Mouse (Mus musculus): ENCODE results near the gene Ugt1a8. TPM values are rescaled to one million over a fixed set of nuclear protein-coding genes. Genes with fewer than 3 reads are reported as not detected.

The Ugt1a8 gene
- not detected for polyA plus RNA-seq (2012; fragmentation: generic; extraction: Trizol)

DNA sequence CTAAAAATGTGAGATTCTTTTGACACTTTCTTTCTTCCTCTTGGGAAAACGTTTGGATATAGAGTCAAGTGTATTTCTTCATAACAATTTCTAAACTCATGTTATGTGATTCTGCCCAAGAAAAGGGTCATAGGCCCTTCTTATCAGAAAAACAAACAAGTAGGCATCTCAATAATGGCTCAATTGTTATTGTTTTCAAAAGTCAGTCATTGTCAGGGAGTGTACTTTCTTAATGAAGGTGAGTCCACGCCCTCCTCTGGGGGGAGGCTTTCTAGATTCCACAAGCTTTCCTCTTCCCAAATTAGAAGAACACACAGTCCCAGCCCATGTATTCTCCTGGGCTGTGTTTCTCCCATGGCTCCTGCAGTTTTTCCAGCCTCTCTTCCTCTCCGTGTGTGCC, at the start of gene Ugt1a8:
Ugt1a8 (plus strand) TSS at position 301 of the 400 bp plus-strand sequence.

DNA sequence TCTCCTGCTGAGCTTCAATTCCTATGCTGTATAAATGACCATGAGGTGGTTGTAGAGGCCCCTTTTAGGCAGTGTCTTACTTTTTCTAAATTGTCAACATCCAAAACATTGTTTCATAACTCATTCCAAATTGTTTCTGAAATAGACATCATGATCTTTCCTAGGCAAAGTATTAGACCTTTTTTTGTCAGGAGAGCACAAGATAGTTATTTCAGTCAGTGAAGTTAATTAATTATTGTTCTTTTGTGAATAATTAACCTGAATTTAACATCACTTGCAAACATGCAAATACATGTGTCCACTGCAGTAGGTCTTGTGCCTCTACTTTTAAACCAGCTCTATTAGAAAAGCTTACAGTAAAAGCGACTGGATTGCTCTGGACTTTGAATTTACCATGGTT, 32.5 kb upstream of the Ugt1a8 start, which contains the start of gene Ugt1a10:
Ugt1a10 (plus strand) TSS at position 301 of the 400 bp plus-strand sequence.

DNA sequence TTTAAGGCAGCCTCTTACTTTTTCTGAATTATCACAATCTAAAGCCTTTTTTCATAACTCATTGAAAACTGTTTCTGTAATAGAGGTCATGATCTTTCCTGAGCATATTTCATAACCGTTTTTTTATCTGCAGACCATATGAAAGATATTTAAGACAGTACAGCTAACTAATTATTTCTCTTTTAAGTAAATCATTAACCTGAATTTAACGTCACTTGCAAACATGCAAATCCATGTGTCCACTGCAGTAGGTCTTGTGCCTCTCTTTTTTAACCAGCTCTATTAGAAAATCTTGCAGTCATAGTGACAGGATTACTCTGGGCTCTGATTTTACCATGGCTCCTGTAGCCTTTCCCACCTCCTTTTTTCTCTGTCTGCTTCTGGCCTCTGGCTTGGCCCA, 17.1 kb upstream of the Ugt1a8 start, which contains the start of gene Ugt1a9:
Ugt1a9 (plus strand) TSS at position 306 of the 400 bp plus-strand sequence.

DNA sequence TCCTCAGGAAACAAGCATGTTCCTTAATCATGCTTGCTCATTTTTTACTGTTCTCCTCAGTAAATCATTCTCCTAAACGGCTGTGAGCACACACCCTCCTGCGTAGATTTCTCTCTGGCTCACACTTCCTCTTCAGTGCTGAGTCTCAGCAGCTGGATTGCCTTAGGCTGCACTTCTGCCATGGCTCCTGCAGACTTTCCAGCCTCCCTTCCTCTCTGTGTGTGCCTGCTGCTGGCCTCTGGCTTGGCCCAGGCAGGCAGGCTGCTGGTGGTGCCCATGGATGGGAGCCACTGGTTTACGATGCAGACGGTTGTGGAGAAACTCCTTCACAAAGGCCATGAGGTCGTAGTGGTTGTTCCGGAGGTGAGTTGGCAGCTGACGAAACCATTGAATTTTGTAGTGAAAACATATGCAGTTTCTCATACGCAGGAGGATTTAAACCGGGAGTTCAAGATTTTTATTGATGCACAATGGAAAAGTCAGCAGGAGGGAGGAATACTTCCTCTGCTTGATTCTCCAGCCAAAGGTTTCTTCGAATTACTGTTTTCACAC, 7.4 kb downstream of the Ugt1a8 start, which contains the start of gene Ugt1a7c:
Ugt1a7c (plus strand) TSS at position 122 of the 552 bp plus-strand sequence.

DNA sequence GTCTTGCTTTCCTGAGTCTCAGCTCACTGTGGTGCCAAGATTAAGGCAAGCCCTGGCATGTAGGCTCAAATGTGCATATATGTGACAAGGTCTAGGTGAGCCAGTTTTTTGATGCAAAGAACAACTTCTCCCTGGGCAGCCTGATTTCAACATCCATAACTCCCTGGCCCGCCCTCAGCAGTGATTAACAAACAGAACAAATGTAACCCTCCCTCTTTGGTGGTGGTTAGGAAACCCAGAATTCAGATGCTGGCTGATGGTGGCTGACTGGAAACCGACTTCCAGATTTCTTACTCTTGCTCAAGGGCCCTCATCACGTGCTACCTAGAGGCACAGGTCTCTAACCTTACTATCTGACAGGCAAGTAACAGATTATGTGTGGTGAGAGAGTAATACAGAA, 15.4 kb downstream of the Ugt1a8 start, which contains the start of gene Ugt1a6b:
Ugt1a6b (plus strand) TSS at position 234 of the 400 bp plus-strand sequence.

DNA sequence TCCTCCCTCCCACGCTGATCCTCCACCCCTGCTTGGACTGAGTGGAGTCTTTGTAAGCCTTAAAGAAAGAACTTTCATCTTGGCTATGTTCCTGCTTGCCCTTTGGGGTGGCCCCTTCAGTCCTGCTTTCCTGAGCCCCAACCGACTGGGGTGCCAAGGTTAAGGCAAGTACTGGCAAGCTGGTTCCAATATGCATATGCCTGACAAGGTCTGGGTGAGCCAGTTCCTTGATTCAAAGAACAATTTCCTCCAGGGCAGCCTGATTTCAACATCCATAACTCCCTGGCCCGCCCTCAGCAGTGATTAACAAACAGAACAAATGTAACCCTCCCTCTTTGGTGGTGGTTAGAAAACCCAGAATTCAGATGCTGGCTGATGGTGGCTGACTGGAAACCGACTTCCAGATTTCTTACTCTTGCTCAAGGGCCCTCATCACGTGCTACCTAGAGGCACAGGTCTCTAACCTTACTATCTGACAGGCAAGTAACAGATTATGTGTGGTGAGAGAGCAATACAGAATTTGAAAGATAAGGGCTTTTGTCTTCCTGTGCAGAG, 46.9 kb downstream of the Ugt1a8 start, which contains the start of gene Ugt1a6a:
Ugt1a6a (plus strand) TSS at position 353 of the 555 bp plus-strand sequence.

DNA sequence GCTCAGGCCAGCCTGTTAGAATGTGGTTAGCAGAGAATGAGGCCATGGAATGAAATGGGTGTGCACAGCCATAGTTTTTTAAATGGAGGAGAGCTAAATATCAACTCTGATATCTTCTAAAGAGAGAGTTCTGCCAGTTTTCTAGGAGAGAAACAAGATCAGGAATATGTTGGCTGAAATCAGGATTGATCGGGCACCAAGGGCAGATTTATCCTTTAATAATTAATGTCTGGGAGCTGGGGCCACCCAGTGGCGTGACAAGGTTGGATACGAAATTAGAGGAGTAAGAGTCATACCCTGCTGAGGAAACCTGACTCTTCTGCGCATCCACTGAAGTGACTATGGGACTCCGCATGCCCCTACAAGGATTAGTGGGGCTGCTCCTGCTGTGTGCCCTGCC, 78.1 kb downstream of the Ugt1a8 start, which contains the start of gene Ugt1a5:
Ugt1a5 (plus strand) TSS at position 302 of the 400 bp plus-strand sequence.

DNA sequence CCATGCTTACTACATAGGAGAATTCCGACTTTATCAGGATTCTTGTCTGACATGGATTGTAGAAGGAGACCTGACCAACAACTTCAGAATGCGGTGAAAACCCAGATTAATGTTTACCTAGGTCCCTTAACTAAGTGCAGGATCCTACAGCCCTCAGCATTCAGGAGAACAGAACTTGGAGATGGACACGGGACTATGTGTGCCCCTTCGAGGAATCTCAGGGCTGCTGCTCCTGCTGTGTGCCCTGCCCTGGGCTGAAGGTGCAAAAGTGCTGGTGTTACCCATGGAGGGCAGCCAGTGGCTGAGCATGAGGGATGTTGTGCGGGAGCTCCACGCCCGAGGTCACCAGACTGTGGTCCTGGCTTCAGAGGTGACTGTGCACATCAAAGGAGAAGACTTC, 112.8 kb downstream of the Ugt1a8 start, which contains the start of gene Ugt1a2:
Ugt1a2 (plus strand) TSS at position 146 of the 400 bp plus-strand sequence.

DNA sequence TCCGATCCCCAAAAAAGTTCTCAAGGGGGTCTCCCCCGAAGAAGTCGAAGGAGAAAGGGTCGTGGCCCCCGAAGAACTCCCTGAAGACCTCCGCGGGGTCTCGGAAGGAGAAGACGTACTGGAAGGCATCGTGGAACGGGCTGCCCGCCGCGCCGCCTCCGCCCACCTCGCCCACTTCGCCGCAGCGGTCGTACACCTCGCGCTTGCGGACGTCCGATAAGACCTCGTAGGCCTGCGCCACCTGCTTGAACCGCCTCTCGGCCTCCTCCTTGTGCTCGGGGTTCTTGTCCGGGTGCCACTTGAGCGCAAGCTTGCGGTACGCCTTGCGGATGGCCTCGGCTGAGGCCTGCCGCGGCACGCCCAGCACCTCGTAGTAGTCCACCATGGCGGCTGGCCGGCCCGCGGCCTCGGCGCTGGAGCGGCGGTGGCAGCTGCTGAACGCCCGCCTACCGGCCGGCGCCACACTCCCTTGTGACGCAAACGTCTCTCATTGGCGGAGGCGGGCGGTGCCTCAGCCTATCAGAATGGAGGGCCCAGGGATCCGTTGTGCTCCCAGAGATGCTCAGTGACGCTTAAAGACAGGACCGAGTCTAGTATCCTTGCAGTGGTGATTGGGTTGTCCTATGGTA, 117.8 kb downstream of the Ugt1a8 start, which contains the start of gene Dnajb3:
Dnajb3 (minus strand) TSS at position 489 of the 629 bp plus-strand sequence.

DNA sequence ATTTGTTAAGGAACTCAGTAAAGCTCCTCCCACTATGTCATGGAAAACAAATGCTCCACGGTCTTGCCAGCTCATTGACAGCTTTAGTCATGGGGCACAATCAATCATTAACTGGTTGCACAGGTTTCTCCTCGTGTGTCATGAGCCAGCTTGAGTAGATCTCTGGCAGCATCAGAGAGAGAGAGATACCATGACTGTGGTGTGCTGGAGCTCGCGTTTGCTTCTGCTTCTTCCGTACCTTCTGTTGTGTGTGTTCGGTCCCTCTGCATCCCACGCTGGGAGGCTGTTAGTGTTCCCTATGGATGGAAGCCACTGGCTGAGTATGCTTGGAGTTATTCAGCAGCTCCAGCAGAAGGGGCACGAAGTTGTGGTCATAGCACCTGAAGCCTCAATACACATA, 124.2 kb downstream of the Ugt1a8 start, which contains the start of gene Ugt1a1:
Ugt1a1 (plus strand) TSS at position 148 of the 400 bp plus-strand sequence.

DNA sequence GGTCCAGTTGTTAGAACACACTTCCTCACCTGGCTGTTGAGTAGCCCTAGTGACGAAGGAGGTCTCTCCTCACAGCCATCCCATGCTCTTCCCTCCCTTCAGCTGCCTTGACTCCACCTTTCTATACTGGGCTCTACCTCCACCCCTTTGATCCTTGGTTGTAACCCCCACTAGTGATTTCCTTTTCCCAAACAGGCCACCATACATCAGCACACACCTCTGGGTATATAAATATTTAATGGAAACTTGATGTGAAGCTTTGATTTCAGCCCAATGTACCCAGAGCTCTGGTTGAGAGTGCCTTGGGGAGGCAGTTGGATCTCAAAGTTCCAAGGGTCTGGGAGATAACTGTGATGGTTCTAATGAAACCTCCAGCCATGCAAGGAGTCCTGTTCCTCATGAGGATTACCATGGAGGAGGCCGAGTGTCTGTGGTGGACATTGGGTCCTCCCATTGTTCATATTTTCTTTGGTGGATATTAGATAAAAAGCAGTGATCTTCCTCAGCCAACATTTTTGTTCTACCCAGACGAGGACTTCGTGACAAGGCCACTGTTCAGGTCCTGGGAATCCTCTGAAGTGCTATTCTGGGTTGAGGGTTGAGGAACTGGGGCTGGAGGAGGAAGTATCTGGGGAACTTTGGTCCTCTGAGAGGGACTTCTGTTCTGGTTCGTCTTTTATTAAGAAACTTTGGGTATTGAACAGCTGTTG, 139.2 kb downstream of the Ugt1a8 start, which contains the start of gene Mroh2a:
Mroh2a (plus strand) TSS at position 317 of the 710 bp plus-strand sequence.

Other genes starting within 250 kb of the Ugt1a8 start
- gene Dgkd, start 234.5 kb upstream of the Ugt1a8 start, polyA plus RNA-seq (2012; fragmentation: generic; extraction: Trizol) = 10 to 100 TPM in 1 of 2 experiments, 1 to 10 TPM in 1; 6.0 to 14.2 TPM
- 10 to 100 TPM in 1 of 2 experiments, under 1 TPM in 1; 0.91 to 11.6 TPM for gene Usp40, start 79.3 kb upstream of the Ugt1a8 start, polyA plus RNA-seq (2012; fragmentation: generic; extraction: Trizol)
- not detected for gene Ugt1a10, start 32.4 kb upstream of the Ugt1a8 start, polyA plus RNA-seq (2012; fragmentation: generic; extraction: Trizol)
- not detected for gene Ugt1a9, start 17.0 kb upstream of the Ugt1a8 start, polyA plus RNA-seq (2012; fragmentation: generic; extraction: Trizol)
- gene Ugt1a7c, start 7.2 kb downstream of the Ugt1a8 start, polyA plus RNA-seq (2012; fragmentation: generic; extraction: Trizol) = 1 to 10 TPM in 1 of 2 experiments, under 1 TPM in 1; 0.27 to 3.9 TPM
- under 1 TPM; 0.18 to 0.72 TPM for gene Ugt1a6b, start 15.4 kb downstream of the Ugt1a8 start, polyA plus RNA-seq (2012; fragmentation: generic; extraction: Trizol)
- gene Ugt1a6a, start 47.0 kb downstream of the Ugt1a8 start, polyA plus RNA-seq (2012; fragmentation: generic; extraction: Trizol) = 10 to 100 TPM in 1 of 2 experiments, 1 to 10 TPM in 1; 2.7 to 52.2 TPM
- under 1 TPM; 0.02 to 0.32 TPM for gene Ugt1a5, start 78.2 kb downstream of the Ugt1a8 start, polyA plus RNA-seq (2012; fragmentation: generic; extraction: Trizol)
- gene Ugt1a2, start 112.8 kb downstream of the Ugt1a8 start, polyA plus RNA-seq (2012; fragmentation: generic; extraction: Trizol) = under 1 TPM; 0.04 to 0.21 TPM
- under 1 TPM in 1 of 2 experiments, not detected in 1; 0.08 TPM for gene Dnajb3, start 118.0 kb downstream of the Ugt1a8 start, polyA plus RNA-seq (2012; fragmentation: generic; extraction: Trizol)
- gene Ugt1a1, start 124.1 kb downstream of the Ugt1a8 start, polyA plus RNA-seq (2012; fragmentation: generic; extraction: Trizol) = under 1 TPM in 1 of 2 experiments, not detected in 1; 0.15 TPM
- 1 to 10 TPM in 1 of 2 experiments, under 1 TPM in 1; 0.15 to 1.0 TPM for gene Mroh2a, start 139.2 kb downstream of the Ugt1a8 start, polyA plus RNA-seq (2012; fragmentation: generic; extraction: Trizol)
- 10 to 100 TPM; 14.5 to 62.3 TPM for gene Hjurp, start 189.8 kb downstream of the Ugt1a8 start, polyA plus RNA-seq (2012; fragmentation: generic; extraction: Trizol)
- not detected for gene Trpm8, start 189.8 kb downstream of the Ugt1a8 start, polyA plus RNA-seq (2012; fragmentation: generic; extraction: Trizol)